Comparison of ENCODE assay signal across 14 mouse cellular contexts in the genomic region with DNA sequence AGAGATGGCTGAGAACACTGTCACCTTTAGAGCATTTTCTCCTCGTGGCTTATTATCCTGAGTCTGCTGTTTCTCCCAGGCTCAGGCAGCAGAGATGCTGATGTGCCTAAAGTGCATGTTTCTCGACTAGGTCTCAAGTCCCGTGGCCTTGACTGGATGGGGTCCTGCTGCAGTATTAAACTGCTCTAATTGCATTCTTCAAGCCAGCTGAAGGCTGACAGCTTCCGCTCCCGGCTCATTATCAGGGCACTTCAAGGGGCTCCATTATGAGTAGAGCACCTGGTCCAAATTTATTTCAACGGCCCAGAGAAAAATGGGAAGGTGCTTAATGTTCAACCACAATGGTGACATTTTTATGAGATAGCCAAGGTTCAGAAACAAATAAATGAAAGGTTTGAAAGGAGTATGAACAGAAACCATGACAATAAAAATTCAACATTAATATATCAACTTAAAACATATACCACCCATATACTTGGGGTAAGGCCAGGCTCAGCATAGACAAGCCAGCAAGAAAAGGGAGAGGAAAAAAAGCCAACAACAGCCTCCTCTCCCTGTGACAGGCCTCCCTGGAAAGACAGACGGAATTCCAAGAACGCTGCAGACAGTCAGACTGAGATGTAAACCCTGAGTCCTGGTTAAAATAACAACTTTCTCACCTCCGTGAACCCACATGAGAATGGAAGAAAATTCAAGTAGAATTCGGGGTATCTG.
DNase-seq lines count a peak whose midpoint lies in the region; ATAC-seq lines count a peak whose summit lies in the region.
"Had no signal": no experiment of that assay in that cellular context is flagged by ENCODE, and none has a peak within 500 bp of the region (broad histone marks: within the 10 kb centered on the region; RNA-seq: fewer than 3 reads in every experiment).

No protein-coding gene starts in this region.

- no peak for DNase-seq in heart, postnatal 25 days (ENCODE audit: low spot score)
- DNase-seq in embryo, embryonic 10.5 days (ENCODE audit: low spot score): peak; percentile 64
- peak; percentile 94 for DNase-seq in forelimb bud, embryonic 11.5 days (ENCODE audit: low read depth, low spot score)
- DNase-seq in layer of hippocampus, postnatal 25 days (ENCODE audit: extremely low spot score in 1 of 2, low spot score in 1 of 2): no peak
- DNase-seq: cerebellum, adult 11-12 months; liver; spleen, adult 18-20 months; thymus, adult 2 months had no signal

- H3K4me2 ChIP-seq in heart, embryonic 14.5 days (ENCODE audit: low read length): no peak overlapping the region
- no peak overlapping the region for H3K4me2 ChIP-seq in limb, embryonic 15.5 days
- H3K4me2 ChIP-seq in hindbrain, embryonic 12.5 days (replicated peaks): no peak overlapping the region
- H3K4me2 ChIP-seq: embryonic facial prominence, embryonic 13.5 days; hindbrain, embryonic 13.5 days; midbrain, embryonic 13.5 days had no signal

- H3K9me3 ChIP-seq in heart, embryonic 14.5 days (ENCODE audit: control insufficient read depth, low read length): no peaks in the 10 kb centered on the region
- H3K9me3 ChIP-seq in limb, embryonic 15.5 days: no peaks in the 10 kb centered on the region
- H3K9me3 ChIP-seq in hindbrain, embryonic 12.5 days (replicated peaks): no peaks in the 10 kb centered on the region
- H3K9me3 ChIP-seq: embryonic facial prominence, embryonic 13.5 days; hindbrain, embryonic 13.5 days; midbrain, embryonic 13.5 days had no signal

- peak overlapping the region; percentile 63 to 66 for H3K27ac ChIP-seq in heart, embryonic 14.5 days (replicated peaks in 1 of 2; ENCODE audit: control insufficient read depth in 1 of 2, insufficient read depth in 1 of 2, low read depth in 2 of 2, low read length in 2 of 2)
- peak overlapping the region; percentile 63; the same call in 1 of the 2 replicates for H3K27ac ChIP-seq in limb, embryonic 15.5 days
- no peak overlapping the region for H3K27ac ChIP-seq in hindbrain, embryonic 12.5 days
- H3K27ac ChIP-seq: embryonic facial prominence, embryonic 13.5 days; hindbrain, embryonic 13.5 days; midbrain, embryonic 13.5 days had no signal

- H3K9ac ChIP-seq in heart, embryonic 14.5 days (ENCODE audit: low read length): no peak overlapping the region
- no peak overlapping the region for H3K9ac ChIP-seq in limb, embryonic 15.5 days
- no peak overlapping the region for H3K9ac ChIP-seq in hindbrain, embryonic 12.5 days
- H3K9ac ChIP-seq: embryonic facial prominence, embryonic 13.5 days; hindbrain, embryonic 13.5 days; midbrain, embryonic 13.5 days had no signal

- H3K36me3 ChIP-seq in heart, embryonic 14.5 days (ENCODE audit: control insufficient read depth, insufficient read depth, low read length): no peaks in the 10 kb centered on the region
- no peaks in the 10 kb centered on the region for H3K36me3 ChIP-seq in limb, embryonic 15.5 days
- no peaks in the 10 kb centered on the region for H3K36me3 ChIP-seq in hindbrain, embryonic 12.5 days
- H3K36me3 ChIP-seq: embryonic facial prominence, embryonic 13.5 days; hindbrain, embryonic 13.5 days; midbrain, embryonic 13.5 days had no signal

- peaks cover 34 to 55% of the 10 kb centered on the region in 2 experiments for H3K4me1 ChIP-seq in heart, embryonic 14.5 days (ENCODE audit: control insufficient read depth in 2 of 2, insufficient read depth in 2 of 2, low read length in 2 of 2)
- H3K4me1 ChIP-seq in limb, embryonic 15.5 days: peaks cover 39% of the 10 kb centered on the region
- peaks cover 21% of the 10 kb centered on the region for H3K4me1 ChIP-seq in hindbrain, embryonic 12.5 days

- intact Hi-C loops in heart, postnatal 25 days (cut with DNase I): loop anchor here (5.0 kb wide), 1 partner anchor 710 kb away; no protein-coding TSS in a partner anchor

- H3K27me3 ChIP-seq in heart, embryonic 14.5 days (ENCODE audit: control insufficient read depth, insufficient read depth, low read length): no peaks in the 10 kb centered on the region
- no peaks in the 10 kb centered on the region for H3K27me3 ChIP-seq in limb, embryonic 15.5 days
- no peaks in the 10 kb centered on the region for H3K27me3 ChIP-seq in hindbrain, embryonic 12.5 days
- H3K27me3 ChIP-seq: embryonic facial prominence, embryonic 13.5 days; hindbrain, embryonic 13.5 days; midbrain, embryonic 13.5 days had no signal

- no peak for ATAC-seq in heart, embryonic 14.5 days (ENCODE audit: insufficient number of reproducible peaks, insufficient read depth, low FRiP score, low read depth)
- no peak for ATAC-seq in limb, embryonic 15.5 days (ENCODE audit: insufficient number of reproducible peaks, low FRiP score, low TSS enrichment, low read depth)
- ATAC-seq in hindbrain, embryonic 12.5 days (ENCODE audit: low FRiP score): no peak
- ATAC-seq: midbrain, embryonic 13.5 days had no signal

- 30% methylated on average over 10 of the region's 10 CpGs for WGBS in heart, embryonic 14.5 days
- WGBS in limb, embryonic 15.5 days: 30% methylated on average over 10 of the region's 10 CpGs
- WGBS in hindbrain, embryonic 12.5 days: 59% methylated on average over 10 of the region's 10 CpGs

- no peak overlapping the region for H3K4me3 ChIP-seq in heart, embryonic 14.5 days (ENCODE audit: control insufficient read depth in 1 of 2, insufficient read depth in 1 of 2, low read depth in 1 of 2, low read length in 2 of 2)
- H3K4me3 ChIP-seq in limb, embryonic 15.5 days: no peak overlapping the region
- no peak overlapping the region for H3K4me3 ChIP-seq in hindbrain, embryonic 12.5 days
- H3K4me3 ChIP-seq: embryonic facial prominence, embryonic 13.5 days; hindbrain, embryonic 13.5 days; midbrain, embryonic 13.5 days had no signal

Comparison
In these comparisons a context has a peak if more than half of its experiments do, and no peak if none do; other contexts are left out.
1. DNase-seq: peak in embryo, embryonic 10.5 days (single experiment) and forelimb bud, embryonic 11.5 days (single experiment); none in heart, postnatal 25 days (single experiment) and layer of hippocampus, postnatal 25 days (0 of 2).